Mouse (Mus musculus) mature B cell (primary cell): ENCODE measurements around the gene Zswim9.
"Not testable (repeated sequence)": the region's sequence is repeated elsewhere in the genome, so short reads cannot be mapped to it uniquely, and the experiment has no call there.

Source experiments
- in situ Hi-C: fragments of 300-500 bp; cut with MboI; formaldehyde crosslinking; loops from 2 replicates; pipeline ENCODE4 v1.14.3; 2019

The Zswim9 gene

DNA sequence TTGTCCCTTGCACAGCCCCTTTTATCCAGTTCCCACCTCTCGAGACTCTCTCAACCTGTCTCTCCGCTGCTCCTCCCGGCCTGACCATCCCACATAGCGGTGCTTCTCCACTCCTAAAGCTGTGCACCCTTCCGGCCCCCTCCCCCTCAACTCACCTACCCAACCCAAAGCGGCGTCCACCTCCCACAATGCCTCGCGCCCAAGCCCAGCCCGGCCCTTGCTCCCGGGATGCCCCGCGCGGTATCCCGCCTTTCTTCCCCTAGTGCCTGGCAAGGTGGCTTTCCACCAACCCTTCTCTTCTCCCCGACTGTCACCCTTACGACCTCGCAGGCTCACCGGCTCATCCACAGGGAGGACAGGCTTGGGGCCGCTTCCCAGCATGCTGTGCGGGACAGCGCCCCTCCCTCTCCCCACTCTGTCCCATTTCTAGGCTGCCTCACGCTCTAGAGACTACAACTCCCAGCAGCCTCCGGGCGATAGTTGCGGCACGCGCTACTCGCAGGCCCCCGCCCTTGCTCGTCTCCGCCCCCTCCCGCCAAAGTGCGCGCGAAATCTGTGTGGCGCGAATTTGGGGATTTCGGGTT is at the start of gene Zswim9:
Gene Zswim9, minus strand, starts transcription at position 414 of the 584 bp plus-strand sequence.
- in situ Hi-C loops = no loop called here

- in situ Hi-C loops = no loop called here
Measured at GRCm38 (mm10) chr7:13324316-13324715, 45.8 kb upstream of the Zswim9 start, which contains the start of gene Pla2g4c. Gene Pla2g4c (plus strand): TSS chr7:13324655.

DNA sequence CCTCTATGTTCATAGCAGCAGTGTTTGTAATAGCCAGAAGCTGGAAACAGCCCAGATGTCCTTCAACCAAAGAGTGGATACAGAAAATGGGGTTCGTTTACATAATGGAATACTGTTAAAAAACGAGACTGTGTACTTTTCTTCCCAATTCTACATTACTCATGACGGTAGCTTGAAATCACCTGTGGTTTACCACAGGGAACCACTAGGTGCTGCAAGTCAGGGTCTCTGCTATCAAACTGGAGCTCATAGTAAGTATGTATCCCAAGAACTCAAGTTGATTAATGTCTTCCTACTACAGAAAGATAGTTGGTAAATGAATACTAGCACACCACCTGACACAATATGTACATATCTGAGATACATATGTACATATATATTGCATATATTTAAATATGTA is 42.9 kb upstream of the Zswim9 start:
- in situ Hi-C loops = no loop called here

- in situ Hi-C loops = no loop called here
Measured at GRCm38 (mm10) chr7:13314095-13314597, 35.6 kb upstream of the Zswim9 start.

- in situ Hi-C loops = no loop called here
Measured at GRCm38 (mm10) chr7:13311401-13311800, 32.9 kb upstream of the Zswim9 start.

- in situ Hi-C loops = no loop called here
Measured at GRCm38 (mm10) chr7:13310493-13311199, 32.1 kb upstream of the Zswim9 start.

GRCm38 (mm10) chr7:13309407-13309806 is 30.9 kb upstream of the Zswim9 start:
- in situ Hi-C loops = no loop called here

GRCm38 (mm10) chr7:13303372-13303771 is 24.9 kb upstream of the Zswim9 start:
- in situ Hi-C loops = no loop called here

DNA sequence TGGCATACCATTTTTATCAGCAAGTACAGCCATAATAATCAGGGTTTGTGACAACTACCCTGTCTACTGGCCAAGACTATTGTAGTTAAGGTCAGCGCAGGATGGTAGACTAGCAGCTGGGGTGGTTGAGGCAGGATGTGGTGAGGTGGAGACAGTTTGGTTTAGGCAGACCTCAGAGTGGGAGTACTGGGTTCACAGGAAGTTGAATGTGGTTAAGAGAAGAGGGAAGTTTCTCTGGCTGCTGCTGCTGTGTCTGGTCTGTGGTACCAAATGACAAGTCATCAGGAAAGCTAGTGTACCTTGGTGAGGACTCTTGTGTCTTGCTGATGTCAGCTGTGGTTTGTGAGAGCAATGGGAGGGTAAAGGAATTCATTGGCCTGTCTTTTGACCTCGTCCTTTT is 24.3 kb upstream of the Zswim9 start:
- in situ Hi-C loops = no loop called here

DNA sequence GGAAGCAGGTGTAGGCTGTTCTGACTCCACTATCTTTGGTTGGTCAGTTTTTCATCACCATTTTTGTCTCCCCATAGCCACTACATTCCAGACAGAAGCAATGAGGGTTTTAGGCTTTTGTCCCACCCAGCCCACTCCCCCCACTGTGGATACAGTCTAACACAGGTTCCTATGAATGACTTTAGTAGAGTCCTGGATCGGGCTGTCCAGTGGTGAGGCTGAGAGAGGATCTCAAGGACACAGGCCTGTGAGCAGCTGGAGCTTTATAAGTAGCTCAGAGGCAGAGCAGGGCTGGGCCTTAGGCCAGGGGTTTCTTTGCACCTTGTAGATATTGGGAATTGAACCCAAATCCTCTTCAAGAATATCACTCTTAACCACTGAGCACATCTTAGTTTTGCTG is 23.1 kb upstream of the Zswim9 start:
- in situ Hi-C loops = no loop called here

GRCm38 (mm10) chr7:13298821-13299220 is 20.3 kb upstream of the Zswim9 start:
- in situ Hi-C loops = no loop called here

DNA sequence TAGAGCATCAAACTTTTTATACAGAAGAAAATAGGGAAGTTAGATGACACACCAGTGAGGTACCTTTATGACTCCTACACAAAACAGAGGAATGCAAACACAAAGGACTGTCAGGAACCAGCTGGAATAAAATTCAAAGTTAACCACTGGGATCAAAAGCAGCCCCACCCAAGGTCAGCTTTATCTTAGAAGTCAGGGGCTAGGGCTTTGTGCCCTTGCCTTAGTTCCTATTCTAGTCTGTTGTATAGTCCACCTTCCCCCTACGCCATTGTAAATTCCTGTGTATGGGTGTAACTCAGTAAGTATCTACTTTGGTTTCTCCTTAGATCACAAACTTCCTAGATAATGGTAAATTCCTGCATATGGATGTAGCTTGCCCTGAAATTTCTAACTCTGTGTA is 19.1 kb upstream of the Zswim9 start:
- in situ Hi-C loops = no loop called here

- in situ Hi-C loops = no loop called here
Measured at GRCm38 (mm10) chr7:13295256-13295655, 16.7 kb upstream of the Zswim9 start.

GRCm38 (mm10) chr7:13293878-13294855 is 15.6 kb upstream of the Zswim9 start:
- in situ Hi-C loops = no loop called here

DNA sequence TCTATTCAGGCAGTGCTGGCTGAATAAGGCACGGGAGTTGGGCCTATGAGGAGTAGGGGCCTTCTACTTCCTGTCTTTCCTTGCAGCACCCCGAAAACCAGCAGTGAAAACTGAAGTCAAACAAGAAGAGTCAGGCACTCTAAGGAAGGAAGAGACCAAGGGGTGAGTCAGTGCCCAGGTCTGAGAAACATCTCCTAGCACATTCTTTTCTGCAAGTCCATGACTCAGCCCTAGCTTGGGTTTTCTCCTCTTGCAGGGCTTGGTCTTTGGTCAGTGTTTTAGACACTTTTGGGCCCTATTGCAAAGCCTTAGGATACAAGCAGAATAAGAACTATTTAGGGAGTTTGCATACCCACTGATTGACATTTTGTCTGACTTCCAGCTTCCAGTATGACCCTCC is 12.8 kb upstream of the Zswim9 start:
- in situ Hi-C loops = no loop called here

GRCm38 (mm10) chr7:13290041-13290675 is 11.6 kb upstream of the Zswim9 start:
- in situ Hi-C loops = no loop called here

DNA sequence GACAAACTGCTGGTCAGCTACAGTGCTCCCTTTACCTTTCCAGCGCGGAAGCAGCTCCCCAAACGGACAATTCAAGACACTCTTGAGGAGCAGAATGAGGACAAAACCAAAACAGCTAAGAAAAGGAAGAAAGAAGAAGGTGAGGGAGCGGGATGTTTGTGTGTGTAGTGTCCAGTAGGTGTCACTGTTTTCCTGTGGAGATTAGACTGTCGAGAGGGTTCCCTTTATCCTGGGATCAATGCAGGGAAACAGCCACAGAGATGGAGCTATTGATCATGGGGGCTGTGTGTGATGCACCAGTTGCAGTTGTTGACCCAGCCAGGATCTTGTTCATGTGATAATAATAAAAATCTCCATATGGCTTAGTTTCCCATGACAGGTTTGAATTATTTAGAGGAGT is 10.1 kb upstream of the Zswim9 start:
- in situ Hi-C loops = no loop called here

DNA sequence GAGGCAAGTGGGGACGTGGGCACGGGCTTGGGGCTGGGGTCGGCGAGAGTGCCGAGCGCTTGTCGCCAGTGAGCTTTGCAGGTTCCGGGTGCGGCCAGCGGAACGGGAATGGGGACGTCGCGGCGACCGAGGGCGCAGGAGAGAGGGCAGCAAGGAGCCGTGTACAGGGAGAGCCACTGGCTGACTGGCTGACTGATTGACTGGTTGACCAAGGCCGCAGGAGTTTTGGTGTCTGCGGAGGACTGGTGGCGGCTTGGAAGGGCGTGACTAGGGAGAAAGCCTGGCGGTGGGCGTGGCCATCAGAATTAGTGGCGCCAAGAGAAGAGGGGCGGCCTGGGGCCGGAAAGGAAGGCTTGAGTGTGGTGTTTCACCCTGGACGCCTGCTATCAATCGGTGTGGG is 436 bp upstream of the Zswim9 start:
- in situ Hi-C loops = not testable (repeated sequence)

DNA sequence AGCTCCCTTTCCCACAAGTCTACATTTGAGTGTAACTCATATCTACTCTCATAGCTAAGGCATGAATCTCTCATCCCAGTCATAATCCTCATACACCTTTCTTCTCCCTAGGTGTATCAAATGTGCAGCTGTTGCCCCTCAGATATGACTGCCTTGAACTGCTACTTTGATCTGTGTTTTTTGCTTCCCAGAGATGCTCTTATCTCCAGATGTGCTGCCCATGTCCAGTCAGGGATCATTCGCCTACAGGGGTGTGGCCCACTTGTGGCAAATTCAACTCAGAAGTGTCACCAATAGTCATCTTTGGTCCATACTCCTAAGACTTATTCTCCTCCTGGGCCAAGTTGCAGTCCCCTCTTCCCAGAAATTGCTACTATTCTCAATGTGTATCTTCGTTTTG is 688 bp downstream of the Zswim9 start:
- in situ Hi-C loops = no loop called here

- in situ Hi-C loops = no loop called here
Measured at GRCm38 (mm10) chr7:13277081-13277480, 1.4 kb downstream of the Zswim9 start, which contains the start of gene Lig1. Gene Lig1 (plus strand): TSS chr7:13277283.

DNA sequence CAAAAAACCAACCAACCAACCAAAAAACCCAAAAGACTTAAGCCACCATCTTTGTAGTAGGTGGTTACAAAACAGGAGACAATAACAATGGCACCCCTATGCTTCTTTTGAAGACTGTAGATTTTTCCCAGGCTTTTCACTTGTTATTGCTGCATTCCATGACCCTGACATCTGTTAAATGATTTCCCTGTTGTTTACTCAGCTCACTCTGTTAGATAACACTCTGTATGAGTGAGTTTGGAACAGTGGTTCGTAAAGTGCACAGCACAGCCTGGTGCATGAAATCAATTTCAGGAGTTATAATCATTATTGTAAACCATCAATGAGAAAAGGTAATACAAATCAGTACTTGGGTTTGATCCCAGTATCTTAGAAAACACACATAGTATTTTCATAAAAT is 6.8 kb downstream of the Zswim9 start:
- in situ Hi-C loops = no loop called here

DNA sequence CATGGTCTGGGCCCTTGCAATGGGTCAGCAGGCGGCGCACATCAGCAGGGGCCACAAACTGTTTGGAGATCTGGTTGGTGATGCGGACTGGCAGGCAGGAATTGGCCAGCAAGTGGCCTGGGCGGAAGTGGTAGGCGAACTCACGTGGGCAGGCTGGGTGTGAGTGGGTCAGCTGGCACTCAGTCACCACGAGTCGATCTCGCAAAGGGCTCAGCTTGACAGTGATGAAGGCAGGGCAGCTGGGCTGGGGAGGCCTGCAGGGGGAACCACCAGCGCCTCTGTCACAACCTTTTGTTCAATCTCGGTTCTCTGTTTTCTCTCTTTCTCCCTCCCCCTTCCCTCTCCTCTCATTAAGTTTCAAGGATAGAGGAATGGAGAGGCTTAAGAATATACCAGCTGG is 9.1 kb downstream of the Zswim9 start:
- in situ Hi-C loops = no loop called here
